Mouse (Mus musculus) layer of hippocampus, postnatal 14 days (tissue): ENCODE data around the gene Cln5. TPM values are rescaled to one million over a fixed set of nuclear protein-coding genes. Genes with fewer than 3 reads are reported as not detected.

Experiments used
- DNase-seq, 2 experiments: peaks; one replicate each; pipeline ENCODE4 v3.0.0; 2021 to 2022; ENCODE audit warnings: low spot score in 2 of 2, mixed read lengths in 1 of 2
- total RNA-seq, 2 experiments: library from RNA; stranded (reverse); gene quantifications; 2 replicates each; pipeline ENCODE4 v1.2.3; 2021

Gene Cln5
- total RNA-seq, 2 experiments from 2014 or later = 6.4 to 8.9 TPM

DNA sequence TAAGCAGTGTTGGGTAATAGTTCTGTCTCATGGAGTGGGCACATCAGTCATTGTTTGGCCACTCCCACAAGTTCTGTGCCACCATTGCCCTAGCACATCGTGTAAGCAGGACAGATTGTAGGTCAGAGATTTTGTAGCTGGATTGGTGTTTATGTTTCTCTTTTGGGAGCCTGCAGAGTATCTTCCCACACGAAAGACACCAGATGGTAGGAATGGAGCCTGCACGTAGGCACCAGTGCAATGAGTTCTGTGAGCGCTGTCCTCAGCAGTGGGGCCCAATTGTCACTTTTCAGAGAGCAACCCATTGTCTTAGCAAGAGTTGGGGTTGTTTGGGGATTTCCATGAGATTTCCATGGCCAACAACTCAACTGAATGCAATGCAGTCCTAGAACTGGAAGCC is 40.0 kb downstream of the Cln5 start:
- DNase-seq = peak in 1 of 2 experiments; percentile 31

- DNase-seq = no peak
These were observed 42.8 kb downstream of the Cln5 start for GRCm38 (mm10) chr14:103112606-103113363.

- DNase-seq = no peak
These were observed 45.1 kb downstream of the Cln5 start for GRCm38 (mm10) chr14:103114994-103115670.

- DNase-seq = no peak
These were observed 55.7 kb downstream of the Cln5 start for GRCm38 (mm10) chr14:103125756-103126155.

Other genes starting within 250 kb of the Cln5 start
- 100 to 1,000 TPM; 101 to 112 TPM for gene Kctd12, start 87.6 kb upstream of the Cln5 start, total RNA-seq
- not detected for gene Acod1, start 23.2 kb upstream of the Cln5 start, total RNA-seq
- 10 to 100 TPM; 71.5 to 71.8 TPM for gene Fbxl3, start 29.4 kb downstream of the Cln5 start, total RNA-seq